Mouse (Mus musculus): ENCODE measurements around the gene Tenm1. TPM values are rescaled to one million over a fixed set of nuclear protein-coding genes. Genes with fewer than 3 reads are reported as not detected.

The Tenm1 gene
- total RNA-seq, 2 experiments from 2014 or later: 44.0 to 47.4 TPM

- DNase-seq (ENCODE audit: low spot score in 2 of 2): no peak
These were observed 461.3 kb downstream of the Tenm1 start for GRCm38 (mm10) chrX:42967611-42968010.

- DNase-seq (ENCODE audit: low spot score in 2 of 2): no peak
These were observed 567.2 kb downstream of the Tenm1 start for GRCm38 (mm10) chrX:42861731-42862130.

GRCm38 (mm10) chrX:42781566-42781965 lies 647.4 kb downstream of the Tenm1 start:
- peak in 1 of 2 experiments; percentile 7 for DNase-seq (ENCODE audit: low spot score in 2 of 2)

- DNase-seq (ENCODE audit: low spot score in 2 of 2): no peak
These were observed 710.7 kb downstream of the Tenm1 start for GRCm38 (mm10) chrX:42718078-42718785.

- DNase-seq (ENCODE audit: low spot score in 2 of 2): no peak
These were observed 728.6 kb downstream of the Tenm1 start for GRCm38 (mm10) chrX:42700291-42700690.

GRCm38 (mm10) chrX:42647131-42647530 lies 781.8 kb downstream of the Tenm1 start:
- DNase-seq (ENCODE audit: low spot score in 2 of 2): no peak

- DNase-seq (ENCODE audit: low spot score in 2 of 2): no peak
These were observed 848.4 kb downstream of the Tenm1 start for GRCm38 (mm10) chrX:42580521-42580920.

- no peak for DNase-seq (ENCODE audit: low spot score in 2 of 2)
These were observed 870.2 kb downstream of the Tenm1 start for GRCm38 (mm10) chrX:42558683-42559082.

- DNase-seq (ENCODE audit: low spot score in 2 of 2): peak; percentile 45 to 72
These were observed 871.6 kb downstream of the Tenm1 start for GRCm38 (mm10) chrX:42557284-42557683.

- DNase-seq (ENCODE audit: low spot score in 2 of 2): no peak
These were observed 880.4 kb downstream of the Tenm1 start for GRCm38 (mm10) chrX:42548513-42548912.

- no peak for DNase-seq (ENCODE audit: low spot score in 2 of 2)
These were observed 883.9 kb downstream of the Tenm1 start for GRCm38 (mm10) chrX:42545076-42545475.

GRCm38 (mm10) chrX:42540756-42541053 lies 888.2 kb downstream of the Tenm1 start:
- DNase-seq (ENCODE audit: low spot score in 2 of 2): peak; percentile 43 to 85

- DNase-seq (ENCODE audit: low spot score in 2 of 2): peak; percentile 40 to 84
These were observed 888.7 kb downstream of the Tenm1 start for GRCm38 (mm10) chrX:42540030-42540755.

GRCm38 (mm10) chrX:42530703-42531102 lies 898.2 kb downstream of the Tenm1 start:
- DNase-seq (ENCODE audit: low spot score in 2 of 2): peak in 1 of 2 experiments; percentile 38

- no peak for DNase-seq (ENCODE audit: low spot score in 2 of 2)
These were observed 906.1 kb downstream of the Tenm1 start for GRCm38 (mm10) chrX:42522868-42523267.

- no peak for DNase-seq (ENCODE audit: low spot score in 2 of 2)
These were observed 916.4 kb downstream of the Tenm1 start for GRCm38 (mm10) chrX:42512567-42512966.

GRCm38 (mm10) chrX:42511105-42511504 lies 917.8 kb downstream of the Tenm1 start:
- no peak for DNase-seq (ENCODE audit: low spot score in 2 of 2)

GRCm38 (mm10) chrX:42502291-42503043 lies 926.5 kb downstream of the Tenm1 start, which contains the start of gene Sh2d1a:
Gene Sh2d1a, plus strand, starts transcription at chrX:42502453.
- DNase-seq (ENCODE audit: low spot score in 2 of 2): no peak

- DNase-seq (ENCODE audit: low spot score in 2 of 2): no peak
These were observed 928.4 kb downstream of the Tenm1 start for GRCm38 (mm10) chrX:42500538-42500937.

GRCm38 (mm10) chrX:42490336-42490735 lies 938.6 kb downstream of the Tenm1 start:
- DNase-seq (ENCODE audit: low spot score in 2 of 2): peak; percentile 9 to 54

GRCm38 (mm10) chrX:42489446-42489845 lies 939.5 kb downstream of the Tenm1 start, which contains the start of gene Tex13c2:
Gene Tex13c2, plus strand, starts transcription at chrX:42489691.
- no peak for DNase-seq (ENCODE audit: low spot score in 2 of 2)

All from layer of hippocampus, postnatal 14 days (tissue).